11 mouse cellular contexts compared by ENCODE assay signal in the genomic region with DNA sequence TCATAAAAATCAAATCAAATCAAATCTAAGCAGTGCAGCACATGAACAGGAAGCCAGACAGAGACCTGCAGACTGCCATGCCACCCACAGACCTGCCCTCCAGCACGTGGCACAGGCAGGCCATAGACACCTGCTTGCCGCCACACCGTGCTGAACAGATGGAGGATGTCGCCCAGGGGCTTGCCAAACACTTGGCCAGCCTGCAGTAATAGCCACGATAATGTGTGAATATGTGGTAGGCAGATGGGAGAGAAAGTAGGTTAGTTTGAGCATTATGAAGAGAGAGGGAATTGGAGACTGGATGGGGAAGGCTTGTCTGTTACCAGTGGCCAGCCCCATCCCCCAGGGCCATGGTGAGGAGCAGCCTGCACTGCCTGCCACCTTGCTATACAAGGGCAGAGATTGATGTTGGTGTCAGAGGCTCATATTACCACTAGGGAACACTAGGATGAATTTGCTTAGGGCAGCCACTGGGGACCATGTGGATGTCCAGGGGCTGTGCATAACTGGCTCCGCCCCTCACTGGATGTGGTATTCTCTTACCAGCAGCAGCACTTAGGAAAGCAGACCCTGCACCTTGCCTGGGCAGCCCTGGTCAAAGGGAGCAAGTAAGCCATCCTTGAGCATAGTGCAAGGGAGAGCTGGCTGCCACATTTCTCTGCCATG. TPM values are rescaled to one million over a fixed set of nuclear protein-coding genes. Genes with fewer than 3 reads are reported as not detected.
DNase-seq lines count a peak whose midpoint lies in the region; ATAC-seq lines count a peak whose summit lies in the region.
"Had no signal": no experiment of that assay in that cellular context is flagged by ENCODE, and none has a peak within 500 bp of the region (broad histone marks: within the 10 kb centered on the region; RNA-seq: fewer than 3 reads in every experiment).

No protein-coding gene starts in this region.

- H3K27ac ChIP-seq in neural tube, embryonic 11.5 days (ENCODE audit: low read depth, low read length), result no peak overlapping the region
- H3K27ac ChIP-seq: midbrain, embryonic 12.5 days had no signal

- DNase-seq in neural tube, embryonic 11.5 days (ENCODE audit: low spot score), result peak; percentile 23
- DNase-seq in neural tube, embryonic 10.5 days (ENCODE audit: extremely low spot score, low spot score), result no peak
- peak; percentile 75 for DNase-seq in cerebellum, adult 8-10 months
- peak; percentile 34 to 62 for DNase-seq in frontal cortex, postnatal 36 days (ENCODE audit: low spot score in 2 of 2)
- peak; percentile 32 to 34 for DNase-seq in right cerebral cortex, postnatal 36 days (ENCODE audit: low spot score in 2 of 2)
- no peak for DNase-seq in heart, adult 9 months (ENCODE audit: low spot score in 2 of 2)
- DNase-seq in thymus, postnatal 36 days, result no peak

- H3K4me2 ChIP-seq in neural tube, embryonic 11.5 days (ENCODE audit: low read depth), result no peak overlapping the region
- H3K4me2 ChIP-seq: midbrain, embryonic 12.5 days had no signal

- 73% methylated on average over 6 of the region's 6 CpGs for WGBS in neural tube, embryonic 11.5 days

- H3K4me3 ChIP-seq in neural tube, embryonic 11.5 days (ENCODE audit: low read depth, low read length), result no peak overlapping the region
- H3K4me3 ChIP-seq: midbrain, embryonic 12.5 days had no signal

- peaks cover 4% of the 10 kb centered on the region; the same call in 1 of the 2 replicates for H3K4me1 ChIP-seq in neural tube, embryonic 11.5 days (ENCODE audit: control insufficient read depth, insufficient read depth, low read length)
- H3K4me1 ChIP-seq: midbrain, embryonic 12.5 days had no signal

- no peak for ATAC-seq in neural tube, embryonic 11.5 days (ENCODE audit: insufficient read depth, low FRiP score, low TSS enrichment)

- no peak overlapping the region for H3K9ac ChIP-seq in neural tube, embryonic 11.5 days (ENCODE audit: low read length)
- H3K9ac ChIP-seq: midbrain, embryonic 12.5 days had no signal

- no peaks in the 10 kb centered on the region for H3K9me3 ChIP-seq in neural tube, embryonic 11.5 days (ENCODE audit: control insufficient read depth, low read length)
- H3K9me3 ChIP-seq: midbrain, embryonic 12.5 days had no signal

- no peaks in the 10 kb centered on the region for H3K27me3 ChIP-seq in neural tube, embryonic 11.5 days (ENCODE audit: control insufficient read depth, insufficient read depth, low read length)
- H3K27me3 ChIP-seq: midbrain, embryonic 12.5 days had no signal

- H3K36me3 ChIP-seq in neural tube, embryonic 11.5 days (ENCODE audit: control insufficient read depth, insufficient read depth, low read length), result no peaks in the 10 kb centered on the region
- H3K36me3 ChIP-seq: midbrain, embryonic 12.5 days had no signal

RNA-seq across cellular contexts. Expression of gene Zkscan17, which starts 4.5 kb away (rescaled TPM):
- 26.0 and 27.9 TPM in 2 replicates for polyA plus RNA-seq in neural tube, embryonic 11.5 days (2014; fragmentation: Nextera tagmentation; extraction: Ambion mirVana)

RNA-seq across cellular contexts. Expression of gene Nlrp3, which starts 10.4 kb away (rescaled TPM):
- polyA plus RNA-seq in neural tube, embryonic 11.5 days (2014; fragmentation: Nextera tagmentation; extraction: Ambion mirVana), result 0.11 and 0.14 TPM in 2 replicates

RNA-seq across cellular contexts. Expression of gene Olfr222, which starts 45.0 kb away (rescaled TPM):
- not detected in 2 replicates for polyA plus RNA-seq in neural tube, embryonic 11.5 days (2014; fragmentation: Nextera tagmentation; extraction: Ambion mirVana)
- polyA plus RNA-seq: cortical plate, adult 2 months; limb, embryonic 14.5 days; midbrain, embryonic 12.5 days; small intestine, adult 2 months had no signal

RNA-seq across cellular contexts. Expression of gene Zfp867, which starts 58.7 kb away (rescaled TPM):
- polyA plus RNA-seq in neural tube, embryonic 11.5 days (2014; fragmentation: Nextera tagmentation; extraction: Ambion mirVana), result 10.1 and 11.6 TPM in 2 replicates

Comparison
In these comparisons a context has a peak if more than half of its experiments do, and no peak if none do; other contexts are left out.
1. DNase-seq: peak in neural tube, embryonic 11.5 days (single experiment), cerebellum, adult 8-10 months (single experiment), frontal cortex, postnatal 36 days (2 of 2) and right cerebral cortex, postnatal 36 days (2 of 2); none in neural tube, embryonic 10.5 days (single experiment), heart, adult 9 months (0 of 2) and thymus, postnatal 36 days (0 of 2).